Mouse (Mus musculus): ENCODE data around the gene Git2. TPM values are rescaled to one million over a fixed set of nuclear protein-coding genes. Genes with fewer than 3 reads are reported as not detected.

Gene Git2
- total RNA-seq, 2 experiments from 2014 or later = 56.2 to 59.5 TPM

GRCm38 (mm10) chr5:114728160-114728559 lies 47.2 kb downstream of the Git2 start:
- no peak for DNase-seq (ENCODE audit: low spot score in 2 of 2)

DNA sequence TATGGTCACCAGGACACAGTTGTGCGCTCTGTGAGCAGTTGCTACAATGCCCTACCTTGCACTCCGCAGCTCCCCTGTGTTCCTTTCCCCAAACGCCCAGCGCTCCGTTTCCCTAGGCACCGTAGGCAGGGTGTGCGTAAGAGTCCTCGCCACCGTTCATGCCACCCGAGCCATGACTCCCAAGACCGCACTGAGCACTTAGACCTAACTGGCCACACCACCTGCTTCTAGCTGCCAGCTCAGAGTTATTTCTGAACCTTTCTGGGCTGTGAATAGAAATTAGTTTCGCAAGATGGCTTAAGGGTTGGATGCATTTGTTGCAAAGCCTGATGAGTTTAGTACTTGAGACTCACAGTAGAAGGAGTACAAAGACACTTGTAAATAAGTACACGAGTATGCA lies 52.5 kb downstream of the Git2 start:
- DNase-seq (ENCODE audit: low spot score in 2 of 2) = no peak

DNA sequence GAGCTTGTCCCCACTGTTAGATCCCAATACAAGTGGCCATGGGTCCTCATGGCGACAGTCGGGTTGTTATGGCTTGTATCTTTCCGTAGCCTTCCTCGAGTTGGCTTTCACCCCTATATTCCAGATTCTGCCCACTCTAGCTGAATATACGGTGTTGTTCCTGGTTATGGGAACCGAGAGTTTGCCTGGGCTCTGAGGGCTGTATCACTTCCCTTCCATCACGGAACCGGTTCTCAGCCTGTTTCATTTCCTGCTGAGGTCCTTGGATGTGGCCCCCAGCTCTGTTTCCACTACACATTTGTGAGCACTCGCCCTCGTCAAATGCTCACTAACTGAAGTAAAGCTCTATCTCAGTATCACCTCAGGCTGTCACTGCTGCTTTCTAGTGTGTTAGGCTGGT lies 53.3 kb downstream of the Git2 start:
- DNase-seq (ENCODE audit: low spot score in 2 of 2) = no peak

DNA sequence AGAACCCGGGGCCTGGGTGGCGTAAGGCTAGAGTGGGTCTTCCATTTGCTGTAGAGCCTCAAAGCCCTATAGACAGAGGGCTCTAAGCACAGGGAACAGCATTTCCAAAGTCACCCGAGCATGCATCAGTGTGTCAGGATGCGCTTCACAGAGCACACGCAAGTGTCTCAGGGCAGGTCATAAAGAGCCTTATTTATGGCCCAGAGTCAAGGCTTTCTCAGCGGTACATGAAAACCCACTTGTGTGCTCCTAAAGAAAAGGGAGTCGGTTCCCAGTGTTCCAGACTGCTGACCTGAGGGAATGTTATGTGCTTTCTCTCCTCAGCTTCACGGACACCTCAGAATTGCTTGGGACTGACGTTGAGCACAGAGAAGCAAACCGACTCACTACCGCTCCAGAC lies 54.5 kb downstream of the Git2 start:
- DNase-seq (ENCODE audit: low spot score in 2 of 2) = no peak

DNA sequence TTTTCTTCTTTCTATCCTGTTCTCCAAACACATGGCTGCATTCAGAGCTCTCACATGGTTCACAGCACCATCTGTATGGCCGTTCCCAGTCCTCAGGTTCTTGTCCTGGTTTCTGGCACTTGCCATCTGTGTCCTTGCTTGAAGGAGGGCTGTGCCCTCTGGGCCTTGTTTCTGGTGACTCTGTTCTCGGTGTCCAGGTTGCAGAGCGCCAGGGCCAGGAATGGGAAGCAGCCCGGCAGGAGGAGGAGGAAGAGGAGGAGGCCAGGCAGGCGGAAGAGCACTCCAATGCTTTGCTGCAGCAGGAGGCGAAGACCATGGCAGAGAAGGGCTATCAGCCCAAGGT lies 55.4 kb downstream of the Git2 start:
- DNase-seq (ENCODE audit: low spot score in 2 of 2) = no peak

GRCm38 (mm10) chr5:114719003-114719927 lies 56.1 kb downstream of the Git2 start:
- no peak for DNase-seq (ENCODE audit: low spot score in 2 of 2)

- DNase-seq (ENCODE audit: low spot score in 2 of 2) = no peak
Observed at GRCm38 (mm10) chr5:114718483-114718882, 56.8 kb downstream of the Git2 start.

DNA sequence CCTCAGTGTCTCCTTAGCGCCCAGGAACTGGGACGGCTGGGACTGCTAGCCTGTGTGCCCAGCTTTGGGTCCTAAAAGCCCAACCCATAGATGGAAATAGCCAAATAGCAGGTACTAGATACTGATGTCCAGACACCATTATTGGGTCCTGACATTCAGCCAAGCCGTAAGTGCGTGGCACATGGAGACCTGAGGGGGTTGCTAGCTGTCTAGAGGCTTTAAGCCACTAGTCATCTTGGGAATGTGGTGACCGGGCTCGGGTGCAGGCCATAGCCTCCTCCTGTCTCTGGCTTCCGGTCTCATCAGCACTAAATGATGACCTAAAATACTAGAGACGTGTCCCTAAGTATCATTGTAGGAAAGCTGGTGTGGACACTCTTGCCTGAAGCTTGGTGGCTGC lies 57.4 kb downstream of the Git2 start:
- DNase-seq (ENCODE audit: low spot score in 2 of 2) = no peak

- no peak for DNase-seq (ENCODE audit: low spot score in 2 of 2)
Observed at GRCm38 (mm10) chr5:114717292-114717691, 58.0 kb downstream of the Git2 start.

DNA sequence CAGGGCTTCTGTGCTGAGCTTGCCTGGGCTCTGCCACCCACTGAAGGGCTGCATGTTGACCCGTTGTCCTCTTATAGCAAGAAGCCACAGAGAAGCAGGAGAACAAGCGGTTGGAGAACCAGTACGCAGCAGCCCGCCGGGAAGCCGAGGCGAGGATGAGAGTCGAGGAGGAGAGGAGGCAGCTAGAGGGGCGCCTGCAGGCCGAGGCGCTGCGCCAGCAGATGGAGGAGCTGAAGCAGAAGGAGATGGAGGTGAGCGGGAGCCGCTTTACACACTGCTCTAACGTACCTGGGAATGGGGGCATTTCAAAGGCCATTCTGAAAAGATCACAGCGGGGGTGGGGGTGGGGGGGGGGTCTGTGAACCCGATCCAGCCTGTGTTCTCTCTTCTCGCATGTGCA lies 60.8 kb downstream of the Git2 start:
- DNase-seq (ENCODE audit: low spot score in 2 of 2) = no peak

DNA sequence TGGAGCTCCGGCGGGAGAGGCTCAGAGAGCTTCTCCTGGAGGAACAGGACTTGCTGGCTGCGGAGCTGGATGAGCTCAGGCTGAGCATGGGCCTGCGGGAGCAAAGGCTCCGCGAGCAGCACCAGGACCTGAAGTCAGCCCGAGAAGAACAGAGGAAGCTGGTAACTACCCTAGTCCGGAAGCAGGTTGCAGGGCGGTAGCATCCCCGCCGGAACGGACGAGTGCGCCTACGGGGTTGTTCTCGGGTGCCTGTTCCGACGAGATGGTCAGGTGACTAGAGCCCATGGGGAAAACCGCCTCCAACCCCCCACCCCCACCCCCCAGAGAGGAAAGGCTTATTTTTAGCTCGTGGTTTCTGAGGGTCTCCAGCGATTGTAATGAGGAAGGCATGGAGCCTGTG lies 66.0 kb downstream of the Git2 start:
- no peak for DNase-seq (ENCODE audit: low spot score in 2 of 2)

GRCm38 (mm10) chr5:114708491-114708890 lies 66.8 kb downstream of the Git2 start:
- no peak for DNase-seq (ENCODE audit: low spot score in 2 of 2)

GRCm38 (mm10) chr5:114707265-114708068 lies 67.8 kb downstream of the Git2 start, which contains the start of gene Tchp:
TSS of gene Tchp (plus strand) at chr5:114707760.
- peak; percentile 92 to 98 for DNase-seq (ENCODE audit: low spot score in 2 of 2)

DNA sequence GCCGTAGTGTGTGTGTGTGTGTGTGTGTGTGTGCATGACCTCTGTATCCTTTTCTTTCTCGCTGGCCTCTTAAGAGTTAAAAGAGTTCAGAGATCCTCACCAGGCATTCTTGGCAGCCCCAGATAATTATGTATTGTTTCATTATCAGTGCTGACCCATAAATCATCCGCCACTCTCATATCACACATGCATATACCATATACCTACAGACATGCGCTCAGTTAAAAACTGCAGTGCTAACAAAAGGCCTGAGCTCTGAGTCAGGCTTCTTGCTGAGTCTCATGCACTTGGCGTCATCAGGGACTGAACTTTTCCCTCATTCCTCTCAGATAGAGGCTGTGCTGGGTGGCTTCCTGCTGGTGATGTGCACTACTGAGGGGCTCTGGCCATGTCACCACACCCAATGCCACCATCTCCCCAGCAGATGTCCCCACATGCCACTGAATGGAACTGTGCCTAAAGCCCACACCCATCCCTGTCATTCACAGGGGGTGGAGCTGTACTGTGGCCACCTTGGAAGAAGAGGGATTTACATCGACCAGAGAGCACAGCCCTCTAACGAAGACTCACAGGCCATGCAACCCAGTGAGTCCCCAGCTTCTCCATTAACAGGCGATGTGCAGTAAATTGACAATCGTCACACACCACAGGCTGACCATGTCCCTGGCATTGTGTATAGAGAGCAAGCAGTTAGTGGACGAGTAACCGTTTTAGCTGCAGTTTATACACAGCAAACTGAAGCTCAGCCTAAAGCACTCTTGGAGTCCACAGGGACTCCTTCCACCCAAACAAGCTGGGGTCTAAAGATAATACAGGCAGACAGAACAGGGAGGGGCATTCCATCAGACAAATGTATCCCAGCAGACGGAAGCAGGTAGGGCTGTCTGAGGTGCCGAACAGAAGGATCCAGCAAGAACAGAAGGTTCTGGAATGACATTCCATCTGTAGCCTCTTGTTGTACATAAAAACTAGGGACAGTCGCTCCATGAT lies 72.6 kb downstream of the Git2 start:
- no peak for DNase-seq (ENCODE audit: low spot score in 2 of 2)

DNA sequence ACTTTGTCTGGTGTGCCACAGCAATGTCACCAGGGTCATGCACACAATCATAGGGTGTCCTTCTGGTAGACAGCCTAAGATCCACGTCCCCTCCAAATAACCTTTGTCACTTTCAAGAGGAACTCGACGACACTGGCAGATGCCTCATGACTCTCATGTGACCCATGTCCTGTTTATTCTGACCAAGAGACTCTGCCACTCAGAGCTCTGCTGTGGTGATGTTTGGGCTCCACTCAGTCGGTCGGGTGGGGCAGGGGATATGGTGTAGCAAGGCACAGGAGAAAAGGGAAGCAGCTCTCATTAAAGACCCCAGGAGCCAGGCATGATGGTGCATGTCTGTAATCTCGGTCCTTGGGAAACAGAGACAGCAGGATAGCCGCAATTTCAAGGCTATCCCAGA lies 76.3 kb downstream of the Git2 start:
- no peak for DNase-seq (ENCODE audit: low spot score in 2 of 2)

DNA sequence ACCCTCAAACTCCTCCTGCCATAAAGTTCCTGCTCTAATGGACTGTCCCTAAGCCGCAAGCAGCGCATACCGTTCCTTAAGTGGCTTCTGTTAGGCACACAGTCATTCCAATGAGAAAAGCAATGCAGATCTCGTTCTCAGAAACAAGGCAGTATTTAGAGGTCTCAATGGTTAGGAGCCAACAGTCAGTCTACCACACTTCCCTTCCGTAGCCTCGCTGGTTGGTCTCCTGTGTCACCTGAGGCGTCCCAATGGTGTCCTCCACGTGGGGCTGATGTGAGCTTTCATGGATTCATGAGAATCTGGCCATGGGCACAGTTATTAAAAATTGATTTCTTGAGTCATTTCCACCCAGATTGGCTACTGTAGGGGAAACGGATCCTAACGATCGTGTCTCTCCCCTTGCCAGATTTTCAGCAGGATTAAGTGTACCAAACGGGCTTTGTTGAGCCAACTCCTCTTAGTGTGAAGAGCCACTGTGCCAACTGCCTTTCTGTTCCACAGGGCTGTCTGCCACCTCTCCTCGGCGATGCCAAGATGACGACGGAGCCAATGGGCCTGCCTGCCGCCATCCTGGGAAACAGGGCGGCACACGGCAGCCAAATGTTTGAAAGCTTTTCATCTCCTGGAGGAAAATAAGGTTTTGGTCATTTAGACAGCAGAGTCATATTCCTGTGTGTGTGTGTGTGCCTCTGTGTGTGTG lies 77.1 kb downstream of the Git2 start:
- DNase-seq (ENCODE audit: low spot score in 2 of 2) = no peak

DNA sequence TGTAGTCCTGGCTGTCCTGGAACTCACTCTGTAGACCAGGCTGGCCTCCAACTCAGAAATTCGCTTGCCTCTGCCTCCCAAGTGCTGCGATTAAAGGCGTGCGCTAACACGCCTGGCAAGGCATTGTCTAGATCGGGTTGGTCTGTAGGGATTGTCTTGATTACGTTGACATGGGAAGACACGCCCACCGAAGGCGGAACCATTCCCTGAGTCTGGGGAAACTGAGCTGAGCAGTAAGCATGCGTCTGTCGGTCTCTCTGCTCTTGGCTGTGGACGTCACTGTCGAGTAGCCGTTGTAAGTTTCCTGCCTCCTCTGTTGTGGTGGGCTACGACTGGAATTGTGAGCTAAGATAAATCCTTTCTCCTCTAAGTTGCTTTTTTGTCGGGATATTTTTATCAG lies 78.4 kb downstream of the Git2 start:
- no peak for DNase-seq (ENCODE audit: low spot score in 2 of 2)

DNA sequence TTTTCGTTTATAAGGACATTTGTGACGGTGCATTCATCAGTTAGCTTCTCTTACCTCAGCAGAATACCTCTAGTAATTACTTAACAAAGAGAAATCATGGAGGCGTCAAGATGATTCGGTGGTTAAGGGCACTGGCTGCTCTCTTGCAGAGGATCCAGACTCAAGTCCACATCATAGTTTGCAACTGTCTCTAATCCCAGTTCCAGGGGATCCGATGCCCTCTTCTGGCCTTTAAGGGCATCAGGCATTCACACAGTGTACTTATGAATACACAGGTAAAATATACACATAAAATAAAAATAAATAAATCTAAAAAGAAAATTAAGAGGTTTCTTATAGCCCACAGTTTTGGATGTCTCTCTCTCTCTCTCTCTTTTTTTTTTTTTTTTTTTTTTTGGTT lies 79.5 kb downstream of the Git2 start:
- DNase-seq (ENCODE audit: low spot score in 2 of 2) = no peak

DNA sequence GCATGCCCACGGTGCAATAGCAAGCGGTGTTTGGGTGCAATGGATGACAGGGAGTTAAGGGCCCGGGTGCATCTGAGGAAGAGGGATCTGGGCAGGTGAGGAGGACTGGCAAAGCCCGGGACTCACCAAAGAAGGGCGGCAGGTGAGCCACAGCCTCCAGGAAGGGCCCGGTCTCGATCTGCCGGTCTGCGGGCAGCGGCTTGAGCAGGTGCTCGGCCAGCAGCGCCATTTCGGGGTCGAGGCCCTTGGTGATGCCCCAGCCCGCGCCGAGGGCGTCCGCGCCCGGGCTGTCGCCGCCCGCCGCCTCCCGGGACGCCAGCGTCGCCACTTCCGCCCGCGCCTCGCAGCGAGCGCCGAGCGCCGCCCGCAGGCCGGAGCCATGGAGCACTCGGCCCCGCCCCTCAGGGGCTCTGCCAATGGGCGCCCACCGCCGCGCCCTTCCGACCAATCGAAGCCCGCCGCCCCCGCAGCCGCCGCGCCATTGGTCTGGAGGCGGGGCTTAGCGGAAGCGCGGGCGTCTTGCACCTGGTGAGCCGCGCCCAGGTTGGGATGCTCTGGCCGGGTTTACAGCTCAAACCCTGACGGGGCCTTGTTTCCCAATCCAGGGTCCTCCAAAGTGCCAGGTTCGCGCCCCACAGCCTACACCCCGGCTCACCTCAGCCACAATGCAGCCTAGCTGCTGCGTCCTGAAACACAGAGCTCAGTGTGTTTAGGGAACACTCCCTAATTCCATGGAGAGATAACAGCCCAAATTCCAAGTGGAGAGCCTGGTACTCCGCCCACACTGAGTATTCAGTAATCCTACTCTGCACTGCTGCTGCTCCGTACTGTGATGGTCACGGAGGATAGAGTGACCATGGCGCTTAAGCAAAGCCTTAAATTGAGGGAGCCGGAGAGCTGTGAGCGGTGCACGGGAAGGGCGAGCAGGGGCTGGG lies 84.4 kb downstream of the Git2 start, which contains the start of gene Gltp:
Gene Gltp, minus strand, starts transcription at position 352 of the 935 bp plus-strand sequence.
- peak; percentile 81 to 85 for DNase-seq (ENCODE audit: low spot score in 2 of 2)
